In the genomic region with DNA sequence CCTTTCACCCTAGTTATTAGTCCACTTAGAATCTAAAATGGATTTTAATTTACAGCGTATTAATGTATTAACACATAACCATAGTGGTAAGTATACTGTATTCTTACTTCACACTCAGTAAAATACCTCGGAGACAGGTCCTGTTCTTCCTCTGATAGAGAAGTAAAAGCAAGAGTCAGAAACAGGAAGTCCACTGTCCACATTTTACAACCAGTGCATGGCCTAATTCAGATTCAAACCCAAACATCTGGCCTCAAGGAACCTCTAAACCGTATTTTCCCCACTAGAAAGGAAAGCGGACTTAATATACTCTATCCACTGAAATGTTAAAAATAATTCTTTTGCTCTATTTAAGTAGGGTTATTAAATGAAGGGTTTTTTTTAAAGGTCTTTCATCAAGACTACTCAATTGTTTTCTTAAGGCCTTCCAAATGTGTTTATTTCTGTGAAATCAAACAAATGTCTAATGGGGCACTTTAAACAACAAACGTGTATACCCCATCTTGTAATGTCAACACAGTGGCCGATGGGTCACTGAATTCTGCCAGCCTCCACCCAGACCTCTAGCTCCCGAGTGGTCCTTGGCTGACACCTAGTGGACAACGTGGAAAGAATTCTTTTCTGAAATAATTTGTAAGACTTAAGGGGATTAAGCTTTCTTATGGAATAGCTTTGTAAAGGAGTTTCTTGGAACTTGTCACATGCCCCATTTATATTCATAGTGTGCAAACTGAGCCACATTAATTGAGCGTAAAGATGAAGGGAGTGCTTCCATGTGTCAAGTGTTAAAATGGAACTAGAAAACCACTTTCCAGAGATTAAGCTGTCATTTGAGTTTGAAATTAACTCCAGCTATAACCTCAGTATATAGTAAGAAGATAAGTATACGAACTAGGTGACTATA, we compare ENCODE assay signal across 9 mouse cellular contexts. TPM values are rescaled to one million over a fixed set of nuclear protein-coding genes. Genes with fewer than 3 reads are reported as not detected.
A peak's percentile ranks its signal among the peaks of the same experiment; 100 is the strongest.
DNase-seq lines count a peak whose midpoint lies in the region; ATAC-seq and TF ChIP-seq lines count a peak whose summit lies in the region.
"Had no signal": no experiment of that assay in that cellular context is flagged by ENCODE, and none has a peak within 500 bp of the region (broad histone marks: within the 10 kb centered on the region; RNA-seq: fewer than 3 reads in every experiment).

No protein-coding gene starts in this region.

- DNase-seq in left cerebral cortex, adult 11 months (ENCODE audit: low spot score), result peak; percentile 11
- no peak for DNase-seq in left cerebral cortex, adult 8-10 months (ENCODE audit: low spot score in 2 of 2)
- peak; percentile 19 for DNase-seq in fibroblast of lung, adult 2 months (ENCODE audit: low read depth)
- DNase-seq in induced T-regulatory cell, adult 2 months (ENCODE audit: low read depth), result peak; percentile 66
- DNase-seq in neural tube, embryonic 11.5 days (ENCODE audit: low spot score), result peak; percentile 67
- DNase-seq in testis, postnatal 14 days (ENCODE audit: low spot score), result peak; percentile 32

- no peak overlapping the region for H3K27ac ChIP-seq in bone marrow macrophage, adult 2 months (ENCODE audit: insufficient read depth, low read depth, low read length)
- no peak overlapping the region for H3K27ac ChIP-seq in limb, embryonic 13.5 days
- no peak overlapping the region for H3K27ac ChIP-seq in neural tube, embryonic 11.5 days (ENCODE audit: low read depth, low read length)
- H3K27ac ChIP-seq: stomach, embryonic 15.5 days had no signal

- no peak for TF ChIP-seq POLR2A in bone marrow macrophage, adult 2 months (IDR thresholded peaks at IDR 0.05; ENCODE audit: borderline replicate concordance, low read depth, low read length)

- peak; percentile 94 for TF ChIP-seq CTCF in bone marrow macrophage, adult 2 months (IDR thresholded peaks at IDR 0.05; ENCODE audit: low read depth, low read length)

- H3K9ac ChIP-seq in limb, embryonic 13.5 days, result no peak overlapping the region
- H3K9ac ChIP-seq in neural tube, embryonic 11.5 days (ENCODE audit: low read length), result no peak overlapping the region
- H3K9ac ChIP-seq: stomach, embryonic 15.5 days had no signal

- H3K4me1 ChIP-seq in bone marrow macrophage, adult 2 months (ENCODE audit: control insufficient read depth, insufficient read depth, low read length), result no peaks in the 10 kb centered on the region; the same call in 1 of the 2 replicates
- H3K4me1 ChIP-seq in limb, embryonic 13.5 days, result peaks cover 14% of the 10 kb centered on the region
- H3K4me1 ChIP-seq in neural tube, embryonic 11.5 days (ENCODE audit: control insufficient read depth, insufficient read depth, low read length), result no peaks in the 10 kb centered on the region

- ATAC-seq in limb, embryonic 13.5 days (ENCODE audit: low FRiP score, low read depth), result peak; percentile 45; the same call in 1 of the 2 replicates
- ATAC-seq in neural tube, embryonic 11.5 days (ENCODE audit: insufficient read depth, low FRiP score, low TSS enrichment), result peak; percentile 75

- H3K27me3 ChIP-seq in limb, embryonic 13.5 days, result no peaks in the 10 kb centered on the region
- no peaks in the 10 kb centered on the region for H3K27me3 ChIP-seq in neural tube, embryonic 11.5 days (ENCODE audit: control insufficient read depth, insufficient read depth, low read length)
- H3K27me3 ChIP-seq: stomach, embryonic 15.5 days had no signal

- H3K4me3 ChIP-seq in bone marrow macrophage, adult 2 months (ENCODE audit: insufficient read depth, low read length), result no peak overlapping the region
- H3K4me3 ChIP-seq in limb, embryonic 13.5 days, result no peak overlapping the region
- H3K4me3 ChIP-seq in neural tube, embryonic 11.5 days (ENCODE audit: low read depth, low read length), result no peak overlapping the region
- H3K4me3 ChIP-seq: stomach, embryonic 15.5 days had no signal

- H3K9me3 ChIP-seq in limb, embryonic 13.5 days, result no peaks in the 10 kb centered on the region
- H3K9me3 ChIP-seq in neural tube, embryonic 11.5 days (ENCODE audit: control insufficient read depth, low read length), result no peaks in the 10 kb centered on the region
- H3K9me3 ChIP-seq: stomach, embryonic 15.5 days had no signal

- WGBS in limb, embryonic 13.5 days, result 28% methylated on average over 10 of the region's 10 CpGs
- WGBS in neural tube, embryonic 11.5 days, result 37% methylated on average over 10 of the region's 10 CpGs

- H3K4me2 ChIP-seq in limb, embryonic 13.5 days (replicated peaks), result no peak overlapping the region
- H3K4me2 ChIP-seq in neural tube, embryonic 11.5 days (ENCODE audit: low read depth), result no peak overlapping the region
- H3K4me2 ChIP-seq: stomach, embryonic 15.5 days had no signal

- peaks cover 39% of the 10 kb centered on the region for H3K36me3 ChIP-seq in limb, embryonic 13.5 days
- H3K36me3 ChIP-seq in neural tube, embryonic 11.5 days (ENCODE audit: control insufficient read depth, insufficient read depth, low read length), result no peaks in the 10 kb centered on the region

RNA-seq across cellular contexts. Expression of a gene that starts 29.2 kb away (rescaled TPM):
- 10 to 100 TPM; 10.7 to 14.4 (median 12.5) TPM for total RNA-seq in left cerebral cortex, adult 8-10 months (2022)
- 4.5 and 5.6 TPM in 2 replicates for polyA plus RNA-seq in bone marrow macrophage, adult 2 months (2012; ENCODE audit: insufficient read depth, insufficient read length, missing spikeins)
- 10.4 and 11.1 TPM in 2 replicates for polyA plus RNA-seq in limb, embryonic 13.5 days (2015; fragmentation: Nextera tagmentation; extraction: Ambion mirVana)
- 13.5 and 14.7 TPM in 2 replicates for polyA plus RNA-seq in neural tube, embryonic 11.5 days (2014; fragmentation: Nextera tagmentation; extraction: Ambion mirVana)

Comparison
In these comparisons a context has a peak if more than half of its experiments do, and no peak if none do; other contexts are left out.
1. DNase-seq: peak in left cerebral cortex, adult 11 months (single experiment), fibroblast of lung, adult 2 months (single experiment), induced T-regulatory cell, adult 2 months (single experiment), neural tube, embryonic 11.5 days (single experiment) and testis, postnatal 14 days (single experiment); none in left cerebral cortex, adult 8-10 months (0 of 2).